Mouse (Mus musculus): ENCODE results near the gene Rnh1.

Gene Rnh1

DNA sequence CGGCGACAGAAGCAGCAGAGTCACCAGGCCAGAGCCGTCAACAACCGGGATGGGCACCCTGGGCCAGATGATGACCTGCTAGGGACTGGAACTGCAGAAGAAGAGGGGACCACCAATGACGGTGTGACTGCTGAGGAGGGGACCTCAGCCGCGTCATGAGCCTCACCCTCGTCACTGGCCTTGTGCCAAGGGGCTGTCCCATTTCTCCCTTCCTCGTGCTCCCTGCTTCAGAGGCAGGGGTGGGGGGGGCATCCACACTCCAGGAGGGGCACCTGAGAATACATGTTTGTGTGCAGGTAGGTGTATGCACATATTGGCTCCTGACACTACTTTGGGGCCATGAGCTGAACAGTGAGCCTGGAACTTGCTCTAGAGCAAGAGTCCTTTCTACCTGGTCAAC, 17.3 kb downstream of the Rnh1 start:
- DNase-seq: no peak

DNA sequence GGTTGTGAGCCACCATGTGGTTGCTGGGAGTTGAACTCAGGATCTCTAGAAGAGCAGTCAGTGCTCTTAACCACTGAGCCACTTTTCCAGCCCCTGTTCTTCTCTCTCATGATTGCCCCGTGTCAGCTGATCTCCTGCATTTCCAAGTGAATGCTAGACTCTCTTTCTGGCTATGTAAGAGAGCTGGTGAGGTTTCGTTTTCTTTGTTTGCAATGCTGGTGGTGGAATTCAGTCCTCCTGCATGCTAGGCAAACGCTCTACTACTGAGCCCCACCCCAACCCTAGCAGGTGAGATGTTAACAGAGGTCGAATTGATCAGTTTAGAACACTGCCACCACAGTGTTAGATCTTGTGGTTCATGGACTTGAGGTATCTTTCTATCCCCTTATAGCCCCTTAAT, 24.0 kb downstream of the Rnh1 start:
- no peak for DNase-seq

- DNase-seq: no peak
Measured at GRCm38 (mm10) chr7:141147044-141147443, 25.6 kb downstream of the Rnh1 start.

DNA sequence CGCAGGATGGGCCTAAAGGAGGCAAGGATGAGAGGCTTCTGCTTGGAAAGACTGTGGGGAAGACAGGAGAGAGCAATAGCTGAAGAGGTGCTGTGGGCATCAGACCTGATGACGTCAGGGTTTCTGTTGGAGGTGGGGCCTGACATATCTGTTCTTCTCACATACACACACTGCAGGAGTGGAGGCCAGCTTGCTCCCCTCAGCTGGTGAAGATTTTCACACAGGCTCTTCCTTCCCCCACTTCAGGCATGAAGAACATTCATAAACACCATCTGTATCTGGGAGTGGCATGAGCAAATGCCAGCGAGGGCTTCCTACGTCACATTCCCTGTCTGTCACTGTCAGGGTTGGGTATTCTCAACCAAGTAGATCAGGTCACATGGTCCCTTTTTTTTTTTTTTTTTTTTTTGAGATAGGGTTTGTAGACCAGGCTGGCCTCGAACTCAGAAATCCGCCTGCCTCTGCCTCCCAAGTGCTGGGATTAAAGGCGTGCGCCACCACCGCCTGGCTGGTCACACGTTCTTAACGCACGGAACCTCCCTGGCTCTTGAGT, 26.5 kb downstream of the Rnh1 start:
- DNase-seq: no peak

DNA sequence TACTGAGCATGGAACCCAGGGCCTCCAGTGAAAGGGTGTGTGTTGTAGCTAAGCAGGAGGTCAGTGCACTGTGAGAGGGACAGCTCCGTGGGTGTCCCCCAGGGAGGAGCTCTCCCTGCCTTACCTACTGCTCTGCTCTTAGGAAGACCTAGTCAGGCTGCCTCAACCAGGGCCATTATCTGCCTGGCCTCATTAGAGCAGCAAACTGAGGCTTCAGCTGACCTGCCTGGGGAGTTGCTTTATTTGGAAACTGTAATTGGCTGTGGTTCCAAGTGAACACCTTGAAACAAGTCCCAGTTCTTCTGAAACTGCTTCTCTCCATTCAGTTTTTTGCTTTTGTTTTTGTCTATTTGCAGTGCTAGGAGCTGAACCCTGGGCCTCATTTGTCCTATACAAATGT, 27.3 kb downstream of the Rnh1 start:
- DNase-seq: no peak

DNA sequence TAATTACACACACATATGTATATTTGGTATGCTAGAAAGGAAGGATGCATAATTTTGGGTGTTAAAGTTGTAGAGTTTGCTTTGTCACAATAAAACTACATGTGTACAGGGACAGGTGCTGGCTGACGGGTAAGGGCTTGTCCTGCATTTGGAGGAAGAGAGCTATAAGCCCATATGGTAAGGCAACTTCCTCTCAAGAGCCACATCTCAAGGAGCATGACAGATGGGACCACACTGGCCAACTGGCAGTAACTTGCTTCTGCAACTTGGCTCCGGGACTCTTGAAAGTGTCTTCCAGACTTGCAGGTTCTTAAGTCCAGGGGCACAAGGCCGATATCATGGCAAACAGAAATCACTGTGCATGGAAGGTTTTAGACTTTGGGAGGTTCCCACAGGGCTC, 28.0 kb downstream of the Rnh1 start:
- no peak for DNase-seq

DNA sequence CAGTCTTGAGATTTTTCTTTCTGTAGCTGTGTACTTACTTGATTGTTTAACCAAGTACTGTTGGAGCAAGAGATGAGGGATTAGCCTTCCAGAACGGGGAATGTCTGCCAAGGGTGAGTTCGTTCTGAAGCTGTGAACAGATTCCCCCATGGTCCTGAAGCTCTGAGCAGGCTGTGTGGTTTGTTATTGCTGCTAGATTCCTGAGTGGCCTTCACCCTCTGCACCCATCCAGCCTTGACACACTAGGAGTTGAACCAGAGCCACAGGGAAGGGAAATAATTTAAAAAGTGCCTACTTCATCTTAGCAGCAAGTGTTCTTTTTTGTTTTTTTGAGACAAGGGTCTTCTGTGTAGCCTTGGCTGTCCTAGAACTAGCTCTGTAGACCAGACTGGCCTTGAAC, 28.8 kb downstream of the Rnh1 start:
- no peak for DNase-seq

GRCm38 (mm10) chr7:141143112-141143511, 29.5 kb downstream of the Rnh1 start:
- DNase-seq: peak; percentile 90

DNA sequence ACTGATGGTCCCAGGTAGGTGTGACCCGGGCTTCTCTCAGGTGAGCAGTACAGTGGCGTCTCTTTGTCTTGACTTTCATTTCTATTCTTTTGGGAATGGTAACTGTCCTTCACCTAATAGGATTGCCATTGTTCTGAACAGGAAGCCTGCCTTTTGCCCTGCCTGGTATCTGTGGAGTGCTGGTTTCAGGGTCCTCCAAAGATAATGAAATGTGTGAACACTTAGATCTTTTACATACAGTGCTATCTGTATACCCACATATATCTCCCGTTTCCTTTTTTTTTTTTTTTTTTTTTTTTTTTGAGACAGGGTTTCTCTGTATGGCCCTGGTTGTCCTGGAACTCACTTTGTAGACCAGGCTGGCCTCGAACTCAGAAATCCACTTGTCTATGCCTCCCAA, 31.3 kb downstream of the Rnh1 start:
- no peak for DNase-seq

DNA sequence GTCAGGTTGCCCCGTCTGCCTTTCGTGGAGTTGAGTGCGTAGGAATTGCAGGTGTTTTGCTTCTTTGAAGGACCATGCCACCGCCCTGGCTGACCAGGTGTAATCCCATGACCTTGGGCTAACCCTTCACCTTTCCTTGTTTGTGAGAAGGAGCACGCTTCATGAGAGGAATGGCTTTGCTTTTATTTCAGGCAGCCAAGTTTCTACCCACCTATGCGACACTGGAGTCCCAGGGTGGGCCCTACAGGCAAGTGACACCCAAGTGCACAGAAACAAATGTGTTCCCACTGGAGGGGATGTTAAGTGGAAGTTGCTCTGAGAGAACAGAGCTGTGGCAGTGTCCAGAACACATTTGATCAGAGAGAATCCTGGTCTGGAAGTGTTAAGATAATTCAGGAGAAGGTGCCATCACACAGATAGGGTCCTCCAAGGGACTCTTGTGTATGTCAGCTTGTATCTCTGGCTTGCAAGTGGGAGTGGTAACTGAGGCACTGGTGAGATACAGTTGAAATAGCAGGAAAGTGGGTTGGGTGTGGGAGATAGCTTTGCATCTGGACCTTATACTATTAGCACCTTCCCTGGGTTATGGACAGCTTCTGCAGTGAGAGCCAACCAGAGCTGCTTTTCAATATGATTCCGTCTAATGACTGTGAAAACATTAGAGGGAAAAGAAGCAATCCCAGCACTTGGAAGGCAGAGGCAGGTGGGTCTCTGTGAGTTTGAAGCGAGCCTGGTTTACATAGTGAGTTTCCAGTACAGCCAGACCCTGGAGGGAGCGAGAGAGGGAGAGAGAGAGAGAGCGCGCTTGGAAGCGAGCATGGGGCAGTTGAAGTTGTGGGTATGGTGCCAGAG, 40.5 kb downstream of the Rnh1 start:
- DNase-seq: no peak

DNA sequence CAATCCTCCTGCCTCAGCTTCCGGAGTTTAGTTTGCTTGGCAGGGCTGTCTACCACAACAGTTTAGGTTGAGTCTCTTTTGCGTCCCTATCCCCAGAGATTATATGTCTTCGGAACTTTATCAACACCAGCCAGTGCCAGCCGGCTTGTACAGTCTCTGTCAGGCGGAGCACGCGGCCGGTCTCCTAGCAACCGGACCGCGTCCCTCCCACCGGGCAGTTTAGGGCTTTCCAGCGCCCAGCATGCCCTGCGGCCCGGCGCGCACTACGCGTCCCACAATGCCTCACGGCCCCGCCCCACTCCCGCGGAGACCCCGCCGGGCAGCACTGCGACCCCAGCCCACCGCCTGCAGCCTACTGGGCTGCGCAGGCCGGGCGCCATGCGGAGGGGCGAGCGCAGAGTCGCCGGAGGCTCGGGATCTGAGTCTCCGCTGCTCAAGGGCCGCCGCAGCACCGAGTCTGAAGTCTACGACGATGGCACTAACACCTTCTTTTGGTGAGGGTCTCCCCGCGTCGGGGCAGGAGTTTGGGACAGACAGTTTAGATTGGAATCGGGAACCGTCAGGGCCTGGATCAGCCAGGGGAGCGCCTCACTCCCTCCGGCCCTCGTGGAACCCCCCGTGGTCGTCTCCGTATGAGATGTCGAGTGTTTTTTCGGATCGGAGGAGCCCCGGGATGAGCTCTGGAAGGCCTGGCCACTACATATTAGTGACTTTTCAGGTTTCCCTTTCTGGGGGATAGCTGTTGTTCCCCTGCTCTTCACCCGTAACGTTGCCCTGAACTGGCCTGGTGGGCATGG, 41.4 kb downstream of the Rnh1 start:
- peak; percentile 91 for DNase-seq

DNA sequence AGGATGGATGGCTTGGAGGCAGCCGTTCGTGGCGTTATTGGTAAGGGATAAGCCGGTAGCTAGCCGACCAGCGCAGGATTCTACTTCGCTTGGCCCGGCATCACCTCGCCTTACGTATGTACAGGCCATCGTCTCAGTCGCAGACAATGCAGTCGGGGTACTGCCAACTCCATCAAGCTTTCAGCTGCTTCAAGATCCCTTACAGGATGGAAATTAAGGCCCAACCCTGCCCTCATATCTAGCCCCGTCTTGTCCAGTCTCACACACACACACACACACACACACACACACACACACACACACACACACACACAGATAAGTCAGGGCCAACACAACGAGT, 49.2 kb downstream of the Rnh1 start:
- no peak for DNase-seq

- DNase-seq: peak; percentile 88
Measured at GRCm38 (mm10) chr7:141122689-141123516, 49.8 kb downstream of the Rnh1 start.

DNA sequence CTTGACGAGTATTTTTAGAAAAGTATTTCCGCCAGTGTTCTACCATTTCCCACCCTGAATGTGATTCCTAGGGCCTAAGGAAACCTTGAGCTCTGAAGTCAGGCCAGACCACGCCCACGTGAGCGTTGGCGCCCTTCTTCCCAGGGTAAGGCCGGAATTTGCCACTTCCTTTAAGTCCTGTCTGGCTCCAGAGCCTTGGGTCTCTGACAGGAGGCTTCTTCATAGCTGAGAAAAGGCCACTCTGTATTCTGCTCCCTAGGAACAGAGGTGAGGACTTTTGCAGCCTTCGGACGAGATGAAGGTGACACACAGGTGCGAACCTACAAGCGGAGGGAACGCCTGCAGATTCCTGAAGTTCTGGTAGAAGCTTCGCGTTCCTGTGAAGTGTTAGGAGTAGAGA, 50.4 kb downstream of the Rnh1 start, which contains the start of gene Ptdss2:
Gene Ptdss2 (plus strand): TSS at position 138 of the 400 bp plus-strand sequence.
- no peak for DNase-seq

DNA sequence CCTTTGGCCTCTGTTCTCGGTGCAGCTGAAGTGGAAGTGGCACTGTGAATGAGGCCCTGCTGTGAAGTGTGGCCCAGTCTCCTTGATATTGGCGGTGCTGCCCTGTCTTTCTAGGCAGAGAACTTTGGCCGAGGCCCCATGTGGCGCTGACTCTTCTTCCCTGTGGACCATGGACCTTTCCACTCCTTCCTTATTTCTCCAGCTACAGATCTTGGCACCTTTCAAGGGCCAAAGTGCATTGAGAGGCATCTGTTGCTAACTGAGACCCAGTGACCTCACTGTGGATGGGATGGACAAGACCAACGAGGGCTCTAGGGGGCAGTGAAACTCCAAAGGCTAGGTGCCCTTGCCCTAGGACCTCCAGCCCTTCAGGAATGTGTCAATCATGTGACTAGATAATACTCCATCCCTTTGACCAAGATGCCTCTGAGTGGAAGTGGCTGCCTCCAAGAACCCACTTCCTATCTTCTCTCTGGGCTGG, 51.6 kb downstream of the Rnh1 start:
- DNase-seq: no peak

- DNase-seq: no peak
Measured at GRCm38 (mm10) chr7:141120605-141121004, 52.1 kb downstream of the Rnh1 start.

DNA sequence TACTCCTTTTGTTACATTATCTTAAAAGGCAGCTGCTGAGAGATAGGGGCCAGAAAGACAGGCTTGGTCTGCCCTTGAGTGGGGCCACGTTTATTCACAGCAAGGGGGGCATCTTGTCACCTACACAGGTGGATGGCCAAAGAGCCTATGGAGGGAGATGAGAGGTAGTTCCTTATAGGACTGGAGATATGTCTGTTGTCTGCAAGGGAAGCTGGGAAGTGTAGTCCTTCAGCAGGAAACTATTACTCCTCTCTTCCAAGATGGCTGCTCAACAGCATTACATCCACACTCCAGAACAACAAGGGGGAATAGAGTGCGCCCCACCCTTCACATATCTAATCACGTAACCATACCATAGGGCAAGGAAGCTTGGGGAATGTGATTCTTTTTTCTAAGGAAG, 53.2 kb downstream of the Rnh1 start:
- DNase-seq: no peak

- DNase-seq: no peak
Measured at GRCm38 (mm10) chr7:141117636-141118035, 55.0 kb downstream of the Rnh1 start, which contains the start of gene Ano9. Gene Ano9, minus strand, starts transcription at chr7:141117806.

GRCm38 (mm10) chr7:141115874-141116273, 56.8 kb downstream of the Rnh1 start:
- no peak for DNase-seq
